Mouse (Mus musculus): ENCODE measurements around the gene Etv5.

DNA sequence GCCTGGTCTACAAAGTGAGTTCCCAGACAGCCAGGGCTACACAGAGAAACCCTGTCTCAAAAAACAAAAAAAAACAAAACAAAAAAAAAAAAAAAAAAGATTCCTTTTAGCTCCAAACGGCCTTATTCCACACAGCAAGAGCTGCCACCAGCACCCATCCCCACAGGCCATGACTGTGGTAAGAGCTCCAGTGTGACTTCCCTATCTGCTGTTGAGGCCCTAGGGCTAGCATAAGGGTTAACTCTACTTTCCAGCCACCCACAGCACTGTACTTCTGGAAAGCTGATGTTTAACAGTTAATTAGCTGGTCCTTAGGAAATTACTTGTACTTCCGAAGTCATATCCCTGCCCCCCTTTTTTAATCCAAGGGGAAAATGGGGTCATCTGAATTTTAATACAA, 8.2 kb downstream of the Etv5 start:
- no peak for TF ChIP-seq CTCF (IDR thresholded peaks at IDR 0.05; ENCODE audit: low read depth)
- TF ChIP-seq EP300 (IDR thresholded peaks at IDR 0.05; ENCODE audit: low read depth): no peak
